Mouse (Mus musculus) liver, postnatal 0 days (tissue): ENCODE data around the gene Acoxl. TPM values are rescaled to one million over a fixed set of nuclear protein-coding genes. Genes with fewer than 3 reads are reported as not detected.
A peak's percentile ranks its signal among the peaks of the same experiment; 100 is the strongest.

ENCODE experiments used
- ATAC-seq: fragments of 200-750 bp; cut with Nextera tagmentation; 2 replicates; pipeline ENCODE4 v1.8.0; 2017; ENCODE audit warnings: mild to moderate bottlenecking, moderate library complexity
- DNase-seq: peaks from one replicate; pipeline ENCODE4 v3.0.0-alpha.2; 2016
- H3K27ac ChIP-seq: fragments of 300-500 bp; sonication (generic); 2 replicates; pipeline ENCODE4 v1.5.1; 2014; ENCODE audit warnings: antibody characterized with exemption, moderate library complexity, mild to moderate bottlenecking, low read depth
- H3K27me3 ChIP-seq: fragments of 300-500 bp; sonication (generic); 2 replicates; pipeline ENCODE4 v1.6.1; 2014; ENCODE audit warnings: low read length, control low read depth, mixed read lengths; ENCODE audit not compliant: insufficient read depth
- H3K36me3 ChIP-seq: fragments of 300-500 bp; sonication (generic); replicated peaks from 2 replicates; pipeline ENCODE4 v1.6.1; 2014; ENCODE audit warnings: mild to moderate bottlenecking, control low read depth, low read length, moderate library complexity, mixed read lengths; ENCODE audit not compliant: insufficient read depth
- H3K4me1 ChIP-seq: fragments of 300-500 bp; sonication (generic); 2 replicates; pipeline ENCODE4 v1.6.1; 2014; ENCODE audit warnings: antibody characterized with exemption, mild to moderate bottlenecking, control low read depth; ENCODE audit not compliant: insufficient read depth
- H3K4me2 ChIP-seq: fragments of 300-500 bp; sonication (generic); 2 replicates; pipeline ENCODE4 v1.6.1; 2014; ENCODE audit warnings: low read depth, mild to moderate bottlenecking, low read length, moderate library complexity, mixed read lengths
- H3K4me3 ChIP-seq: fragments of 300-500 bp; sonication (generic); 2 replicates; pipeline ENCODE4 v1.5.1; 2014; ENCODE audit warnings: low read depth, low read length
- H3K9ac ChIP-seq: fragments of 300-500 bp; sonication (generic); replicated peaks from 2 replicates; pipeline ENCODE4 v1.6.1; 2014; ENCODE audit warnings: mild to moderate bottlenecking, moderate library complexity
- H3K9me3 ChIP-seq: fragments of 300-500 bp; sonication (generic); 2 replicates; pipeline ENCODE4 v1.6.1; 2016; ENCODE audit warnings: mild to moderate bottlenecking, control low read depth, low read length, mixed read lengths
- CTCF ChIP-seq: sonication (generic); IDR thresholded peaks from 2 replicates; pipeline ENCODE4 v1.5.1; 2016; ENCODE audit warnings: antibody characterized with exemption, low read depth
- EP300 ChIP-seq: IDR thresholded peaks from 2 replicates; pipeline ENCODE4 v1.6.1; 2016; ENCODE audit warnings: antibody characterized with exemption, low read depth, mild to moderate bottlenecking
- WGBS: fragments of 180-500 bp; shearing (Covaris S2); extraction: QIAGEN DNeasy Blood & Tissue Kit; methylation state at CpG from one replicate; pipeline ENCODE4 v1.1.7; 2014; ENCODE audit not compliant: insufficient replicate concordance; 5-methylcytosine and 5-hydroxymethylcytosine counted together
- polyA plus RNA-seq: library from polyadenylated mRNA; unstranded; fragments of >200 nt; fragmentation: Nextera tagmentation; extraction: Ambion mirVana; gene quantifications from 2 replicates; pipeline ENCODE4 v1.2.1, GENCODE M21; 2015

Gene Acoxl
- polyA plus RNA-seq, 1 experiment from 2014 or later, result 0.05 TPM

GRCm38 (mm10) chr2:128139781-128140180, 301.1 kb downstream of the Acoxl start:
- Histone ChIP-seq H3K27ac (no peak overlapping the region), H3K36me3 (peaks cover 19% of the 10 kb centered on the region), H3K27me3 (no peaks in the 10 kb centered on the region), H3K4me1 (peaks cover 48% of the 10 kb centered on the region), H3K4me3 (no peak overlapping the region), H3K9me3 (no peaks in the 10 kb centered on the region), H3K4me2 (no peak overlapping the region), H3K9ac (no peak overlapping the region)
- DNase-seq (no peak), ATAC-seq (no peak)
- no peak for TF ChIP-seq CTCF
- TF ChIP-seq EP300, result no peak
- WGBS, result 85% methylated on average over 15 of the region's 15 CpGs

DNA sequence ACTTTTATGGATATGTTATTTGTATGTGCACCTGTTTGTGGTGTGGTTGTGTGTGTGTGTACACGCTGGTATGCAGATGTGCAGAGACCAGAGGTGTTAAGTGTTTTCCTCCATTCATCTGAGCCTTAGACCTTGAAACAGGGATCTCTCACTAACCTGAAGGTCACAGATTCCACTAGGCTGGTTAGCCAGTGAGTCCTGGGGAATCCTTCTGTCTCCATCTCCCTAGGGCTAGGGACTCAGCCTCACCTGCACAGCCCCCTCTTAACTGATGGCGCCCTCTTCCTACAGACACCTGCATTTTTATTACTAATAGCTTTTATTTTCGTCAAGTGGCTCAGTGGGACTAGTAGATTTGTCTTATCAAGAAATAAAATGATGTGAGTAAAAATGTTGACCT, 301.5 kb downstream of the Acoxl start:
- H3K36me3 ChIP-seq, result peaks cover 15% of the 10 kb centered on the region
- H3K27ac ChIP-seq, result no peak overlapping the region
- DNase-seq (no peak), ATAC-seq (no peak)
- WGBS, result 76% methylated on average over 3 of the region's 3 CpGs
- no peak overlapping the region for H3K4me3 ChIP-seq
- no peak overlapping the region for H3K4me2 ChIP-seq
- H3K9me3 ChIP-seq, result no peaks in the 10 kb centered on the region
- H3K4me1 ChIP-seq, result peaks cover 46% of the 10 kb centered on the region
- no peaks in the 10 kb centered on the region for H3K27me3 ChIP-seq
- no peak for TF ChIP-seq EP300
- TF ChIP-seq CTCF, result peak; percentile 18; the same call in 1 of the 2 replicates
- H3K9ac ChIP-seq, result no peak overlapping the region

GRCm38 (mm10) chr2:128143992-128144391, 305.3 kb downstream of the Acoxl start:
- Histone ChIP-seq H3K4me1 (peaks cover 22% of the 10 kb centered on the region), H3K9ac (no peak overlapping the region), H3K9me3 (no peaks in the 10 kb centered on the region), H3K27me3 (no peaks in the 10 kb centered on the region), H3K4me2 (no peak overlapping the region), H3K4me3 (no peak overlapping the region), H3K27ac (0 out of 2 replicates have a peak overlapping the region, but pooled peaks have one; percentile 2), H3K36me3 (peaks cover 28% of the 10 kb centered on the region)
- peak; percentile 93 for TF ChIP-seq EP300
- TF ChIP-seq CTCF, result no peak
- peak; percentile 42 for ATAC-seq
- no peak for DNase-seq

GRCm38 (mm10) chr2:128145433-128145832, 306.8 kb downstream of the Acoxl start:
- Histone ChIP-seq H3K9me3 (no peaks in the 10 kb centered on the region), H3K4me3 (no peak overlapping the region), H3K36me3 (peaks cover 29% of the 10 kb centered on the region; the same call in 1 of the 2 replicates), H3K27me3 (no peaks in the 10 kb centered on the region), H3K4me2 (0 out of 2 replicates have a peak overlapping the region, but pooled peaks have one; percentile 1), H3K27ac (peak overlapping the region; percentile 52), H3K4me1 (peaks cover 22% of the 10 kb centered on the region), H3K9ac (no peak overlapping the region)
- ATAC-seq (peak; percentile 66), DNase-seq (no peak)
- TF ChIP-seq CTCF, result no peak
- no peak for TF ChIP-seq EP300
- WGBS, result 66% methylated on average over 3 of the region's 3 CpGs

GRCm38 (mm10) chr2:128149596-128149995, 310.9 kb downstream of the Acoxl start:
- ATAC-seq (no peak), DNase-seq (no peak)
- H3K4me3 ChIP-seq, result no peak overlapping the region
- H3K9me3 ChIP-seq, result no peaks in the 10 kb centered on the region
- H3K27me3 ChIP-seq, result no peaks in the 10 kb centered on the region
- peaks cover 19% of the 10 kb centered on the region for H3K4me1 ChIP-seq
- WGBS, result 74% methylated on average over 5 of the region's 5 CpGs
- no peak for TF ChIP-seq CTCF
- H3K27ac ChIP-seq, result no peak overlapping the region
- no peak overlapping the region for H3K9ac ChIP-seq
- no peak overlapping the region for H3K4me2 ChIP-seq
- peaks cover 33% of the 10 kb centered on the region; the same call in 1 of the 2 replicates for H3K36me3 ChIP-seq

GRCm38 (mm10) chr2:128152211-128152610, 313.5 kb downstream of the Acoxl start:
- Histone ChIP-seq H3K27me3 (no peaks in the 10 kb centered on the region), H3K9me3 (no peaks in the 10 kb centered on the region), H3K9ac (no peak overlapping the region), H3K36me3 (peaks cover 30% of the 10 kb centered on the region; the same call in 1 of the 2 replicates), H3K27ac (0 out of 2 replicates have a peak overlapping the region, but pooled peaks have one; percentile 13), H3K4me2 (no peak overlapping the region), H3K4me3 (no peak overlapping the region), H3K4me1 (peaks cover 36% of the 10 kb centered on the region)
- ATAC-seq (no peak), DNase-seq (no peak)
- WGBS, result 69% methylated on average over 9 of the region's 9 CpGs
- TF ChIP-seq EP300, result no peak

GRCm38 (mm10) chr2:128152845-128153550, 314.3 kb downstream of the Acoxl start:
- no peaks in the 10 kb centered on the region for H3K27me3 ChIP-seq
- DNase-seq (no peak), ATAC-seq (peak; percentile 21)
- no peak for TF ChIP-seq CTCF
- TF ChIP-seq EP300, result no peak
- H3K4me3 ChIP-seq, result no peak overlapping the region
- H3K9me3 ChIP-seq, result no peaks in the 10 kb centered on the region
- H3K4me1 ChIP-seq, result peaks cover 36% of the 10 kb centered on the region
- H3K9ac ChIP-seq, result 0 out of 2 replicates have a peak overlapping the region, but pooled peaks have one; percentile 9
- WGBS, result 54% methylated on average over 16 of the region's 16 CpGs
- no peak overlapping the region for H3K4me2 ChIP-seq
- peak overlapping the region; percentile 48; the same call in 1 of the 2 replicates for H3K27ac ChIP-seq
- peaks cover 26% of the 10 kb centered on the region for H3K36me3 ChIP-seq
